Mouse (Mus musculus) megakaryocyte-erythroid progenitor cell, adult 5-6 weeks (primary cell): ENCODE measurements at regions not wholly inside any gene's neighbourhood (a gene's known extent, or its start where the extent isn't known, plus 50 kb on each side); places are given as distances from the start of the nearest gene placed in this dataset.

Experiments used
- ATAC-seq: replicated peaks from 2 replicates; pipeline ENCODE4 v1.8.0; 2016; ENCODE audit warnings: mild to moderate bottlenecking, inconsistent platforms; ENCODE audit not compliant: severe bottlenecking, poor library complexity, low FRiP score, low TSS enrichment

DNA sequence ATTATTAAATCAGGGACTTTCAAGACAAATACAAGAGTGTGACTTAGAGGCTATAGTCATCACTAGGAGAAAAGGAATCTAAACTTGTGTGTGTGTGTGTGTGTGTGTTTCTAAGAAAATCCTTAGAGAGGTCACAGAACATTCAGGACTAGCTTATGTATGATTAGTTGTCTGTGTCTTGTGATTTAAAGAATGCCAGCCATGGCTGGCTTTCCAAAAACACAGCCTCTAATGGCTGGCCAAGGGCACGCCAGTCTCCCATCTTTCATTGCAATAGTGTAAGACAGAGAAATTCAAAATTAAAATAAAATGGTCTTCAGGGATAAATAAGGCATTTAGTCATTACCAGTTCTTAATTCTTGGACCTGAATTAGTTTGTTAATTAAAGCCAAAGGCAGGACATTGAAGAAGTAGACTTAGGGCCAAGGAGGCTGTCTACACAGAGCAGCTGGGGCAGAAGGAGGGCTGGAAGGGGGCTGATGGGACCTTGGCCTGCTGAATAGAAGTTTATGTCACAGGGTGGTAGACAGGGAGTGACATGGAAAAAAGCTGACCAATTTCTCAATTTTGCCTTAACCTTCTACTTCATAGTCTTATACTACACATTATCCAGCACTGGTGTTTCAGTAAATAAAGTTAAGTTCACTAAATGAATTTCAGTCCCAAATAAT, 363.0 kb downstream of the Pbx1 start:
- ATAC-seq: no peak
